Mouse (Mus musculus) C2C12 (cell line): Measurements from ENCODE around the gene Prn. TPM values are rescaled to one million over a fixed set of nuclear protein-coding genes. Genes with fewer than 3 reads are reported as not detected.

ENCODE experiments used
- H3K27me3 ChIP-seq: one replicate; pipeline ENCODE4 v1.6.1; 2011; ENCODE audit not compliant: control insufficient read depth, insufficient read depth, insufficient read length
- H3K36me3 ChIP-seq: one replicate; pipeline ENCODE4 v1.6.1; 2011; ENCODE audit not compliant: control insufficient read depth, insufficient read depth
- H3K4me3 ChIP-seq: one replicate; pipeline ENCODE4 v1.5.1; 2011; ENCODE audit warnings: mild to moderate bottlenecking, control low read depth; ENCODE audit not compliant: poor library complexity, insufficient read depth, severe bottlenecking
- H3K79me2 ChIP-seq: one replicate; pipeline ENCODE4 v1.6.1; 2011; ENCODE audit not compliant: control insufficient read depth, insufficient read depth
- H3K79me3 ChIP-seq: one replicate; pipeline ENCODE4 v1.6.1; 2011; ENCODE audit warnings: low read depth, control low read depth
- H3ac ChIP-seq: one replicate; pipeline ENCODE3; 2011; ENCODE audit warnings: low read depth; ENCODE audit not compliant: control insufficient read depth, insufficient read length
- CEBPB ChIP-seq: IDR thresholded peaks from one replicate; pipeline ENCODE4 v1.6.1; 2011; ENCODE audit warnings: low read depth, mild to moderate bottlenecking, control low read depth, moderate library complexity
- CTCF ChIP-seq: IDR thresholded peaks from one replicate; pipeline ENCODE4 v1.5.1; 2011; ENCODE audit not compliant: control insufficient read depth, insufficient read depth, insufficient read length
- FOSL1 ChIP-seq: IDR thresholded peaks from one replicate; pipeline ENCODE4 v1.8.0; 2011; ENCODE audit warnings: mild to moderate bottlenecking, low read length; ENCODE audit not compliant: poor library complexity, insufficient read depth, severe bottlenecking
- MAX ChIP-seq: IDR thresholded peaks from one replicate; pipeline ENCODE4 v1.6.1; 2011; ENCODE audit warnings: mild to moderate bottlenecking, control low read depth
- MYOD1 ChIP-seq: IDR thresholded peaks from one replicate; pipeline ENCODE4 v1.6.1; 2011; ENCODE audit warnings: low read depth; ENCODE audit not compliant: control insufficient read depth, insufficient read length
- MYOG ChIP-seq: IDR thresholded peaks from one replicate; pipeline ENCODE4 v1.6.1; 2011; ENCODE audit not compliant: control insufficient read depth, insufficient read length; ENCODE audit errors: extremely low read depth
- USF1 ChIP-seq: IDR thresholded peaks from one replicate; pipeline ENCODE4 v1.6.1; 2011; ENCODE audit warnings: low read depth, mild to moderate bottlenecking, control low read depth, moderate library complexity
- polyA plus RNA-seq: library from polyadenylated mRNA; unstranded; fragments of >200 nt; fragmentation: generic; extraction: Trizol; gene quantifications from one replicate; pipeline ENCODE4 v1.2.1, GENCODE M21; 2012; ENCODE audit warnings: missing spikeins

The Prn gene
- polyA plus RNA-seq, 1 experiment: not detected

GRCm38 (mm10) chr2:131902423-131902822, 7.3 kb upstream of the Prn start:
- Histone ChIP-seq H3K79me3 (no peaks in the 10 kb centered on the region), H3K4me3 (no peak overlapping the region), H3K79me2 (no peaks in the 10 kb centered on the region), H3K36me3 (no peaks in the 10 kb centered on the region), H3K27me3 (no peaks in the 10 kb centered on the region), H3ac (no peak overlapping the region)
- TF ChIP-seq MAX (no peak), USF1 (no peak), MYOG (no peak), MYOD1 (no peak), FOSL1 (no peak), CEBPB (no peak), CTCF (no peak)

GRCm38 (mm10) chr2:131902867-131903266, 6.9 kb upstream of the Prn start:
- H3K36me3 ChIP-seq: no peaks in the 10 kb centered on the region
- TF ChIP-seq MAX: peak; percentile 81
- no peak for TF ChIP-seq CTCF
- no peak for TF ChIP-seq CEBPB
- TF ChIP-seq MYOD1: no peak
- TF ChIP-seq MYOG: no peak
- TF ChIP-seq FOSL1: peak; percentile 53
- TF ChIP-seq USF1: no peak
- H3ac ChIP-seq: no peak overlapping the region
- no peaks in the 10 kb centered on the region for H3K27me3 ChIP-seq
- H3K79me2 ChIP-seq: no peaks in the 10 kb centered on the region
- no peaks in the 10 kb centered on the region for H3K79me3 ChIP-seq
- no peak overlapping the region for H3K4me3 ChIP-seq

GRCm38 (mm10) chr2:131905025-131905424, 4.7 kb upstream of the Prn start:
- H3K4me3 ChIP-seq: no peak overlapping the region

GRCm38 (mm10) chr2:131905776-131906175, 4.0 kb upstream of the Prn start:
- H3K79me3 ChIP-seq: peaks cover 7% of the 10 kb centered on the region
- H3K27me3 ChIP-seq: no peaks in the 10 kb centered on the region
- H3K79me2 ChIP-seq: peaks cover 10% of the 10 kb centered on the region
- TF ChIP-seq USF1: no peak
- no peak for TF ChIP-seq FOSL1
- TF ChIP-seq MAX: no peak
- TF ChIP-seq CEBPB: no peak
- no peak for TF ChIP-seq MYOD1
- no peak for TF ChIP-seq CTCF
- TF ChIP-seq MYOG: no peak
- H3K36me3 ChIP-seq: no peaks in the 10 kb centered on the region
- no peak overlapping the region for H3K4me3 ChIP-seq
- H3ac ChIP-seq: no peak overlapping the region

More at GRCm38 (mm10) chr2:131905025-131905424, 4.7 kb upstream of the Prn start:
- Histone ChIP-seq H3K36me3 (no peaks in the 10 kb centered on the region), H3K27me3 (no peaks in the 10 kb centered on the region), H3K79me3 (no peaks in the 10 kb centered on the region), H3K79me2 (peaks cover 2% of the 10 kb centered on the region), H3ac (no peak overlapping the region)
- TF ChIP-seq MAX (no peak), USF1 (no peak), MYOD1 (no peak)

GRCm38 (mm10) chr2:131906266-131906665, 3.5 kb upstream of the Prn start:
- Histone ChIP-seq H3K27me3 (no peaks in the 10 kb centered on the region), H3K79me2 (peaks cover 15% of the 10 kb centered on the region), H3K36me3 (no peaks in the 10 kb centered on the region), H3ac (no peak overlapping the region), H3K4me3 (no peak overlapping the region), H3K79me3 (peaks cover 11% of the 10 kb centered on the region)
- TF ChIP-seq CTCF: no peak
- TF ChIP-seq MYOG: no peak
- TF ChIP-seq MYOD1: no peak
- TF ChIP-seq FOSL1: no peak
- no peak for TF ChIP-seq MAX
- no peak for TF ChIP-seq CEBPB
- no peak for TF ChIP-seq USF1

- no peak for TF ChIP-seq CTCF
- no peak for TF ChIP-seq USF1
- no peak for TF ChIP-seq CEBPB
- no peak for TF ChIP-seq MAX
- TF ChIP-seq MYOG: no peak
- TF ChIP-seq MYOD1: no peak
- TF ChIP-seq FOSL1: no peak
- H3K27me3 ChIP-seq: no peaks in the 10 kb centered on the region
Observed at GRCm38 (mm10) chr2:131906846-131907245, 2.9 kb upstream of the Prn start.

More at GRCm38 (mm10) chr2:131906846-131907245, 2.9 kb upstream of the Prn start:
- Histone ChIP-seq H3K4me3 (no peak overlapping the region), H3K79me2 (peaks cover 20% of the 10 kb centered on the region), H3K36me3 (peaks cover 2% of the 10 kb centered on the region), H3K79me3 (peaks cover 14% of the 10 kb centered on the region), H3ac (no peak overlapping the region)
